In the genomic region with DNA sequence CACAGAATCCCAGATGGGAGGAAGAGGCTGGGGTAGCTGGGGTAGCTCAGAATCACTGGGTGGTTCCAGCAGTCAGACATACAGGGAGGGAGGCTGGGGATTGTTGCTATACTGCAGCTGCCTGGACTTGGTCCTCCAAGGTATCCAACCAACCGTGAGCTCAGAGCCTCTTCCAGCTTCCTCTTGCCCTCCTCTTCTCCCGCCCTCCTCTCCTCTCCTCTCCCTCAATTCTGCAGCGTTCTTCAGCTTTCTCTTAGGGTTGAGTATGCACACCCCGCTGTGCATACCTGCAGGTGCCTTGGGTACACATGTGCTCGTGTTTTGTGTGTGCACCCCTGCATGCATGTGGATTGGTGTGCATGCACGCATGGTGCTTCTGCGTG, we compare ENCODE assay signal across 8 mouse cellular contexts.
DNase-seq lines count a peak whose midpoint lies in the region; ATAC-seq and TF ChIP-seq lines count a peak whose summit lies in the region.

No protein-coding gene starts in this region.

- H3K27ac ChIP-seq in heart, embryonic 13.5 days (replicated peaks), result peak overlapping the region; percentile 100
- no peak overlapping the region for H3K27ac ChIP-seq in brown adipose tissue, adult 24 weeks (replicated peaks; ENCODE audit: low read depth, low read length)
- peak overlapping the region; percentile 92 for H3K27ac ChIP-seq in hindbrain, embryonic 11.5 days (ENCODE audit: low read depth, low read length)
- peak overlapping the region; percentile 83 for H3K27ac ChIP-seq in midbrain, embryonic 11.5 days (ENCODE audit: low read depth, low read length)
- H3K27ac ChIP-seq in kidney, adult 2 months (ENCODE audit: insufficient read depth, low read depth, low read length), result no peak overlapping the region

- no peak for ATAC-seq in heart, embryonic 13.5 days (ENCODE audit: extremely low read depth, insufficient number of reproducible peaks, low FRiP score, low TSS enrichment)
- ATAC-seq in hindbrain, embryonic 11.5 days (ENCODE audit: low FRiP score), result peak; percentile 38; the same call in 1 of the 2 replicates
- no peak for ATAC-seq in midbrain, embryonic 11.5 days (ENCODE audit: low FRiP score)

- TF ChIP-seq CTCF in kidney, adult 2 months (conservative IDR thresholded peaks at IDR 0.05; ENCODE audit: insufficient read depth, insufficient read length, low read depth, low read length), result no peak

- no peak for DNase-seq in heart, postnatal 4 days
- no peak for DNase-seq in hindbrain, embryonic 11.5 days (ENCODE audit: low spot score)
- DNase-seq in midbrain, embryonic 11.5 days (ENCODE audit: low spot score, missing footprints), result no peak
- DNase-seq in urinary bladder, postnatal 14 days (ENCODE audit: low spot score), result no peak
- no peak for DNase-seq in kidney, adult 2 months
- DNase-seq in spleen, adult 12 weeks (ENCODE audit: low spot score), result no peak

- peaks cover 30% of the 10 kb centered on the region for H3K4me1 ChIP-seq in heart, embryonic 13.5 days
- peaks cover 17% of the 10 kb centered on the region for H3K4me1 ChIP-seq in brown adipose tissue, adult 24 weeks (ENCODE audit: control insufficient read depth, insufficient read depth, insufficient read length, low read length)
- H3K4me1 ChIP-seq in hindbrain, embryonic 11.5 days (replicated peaks; ENCODE audit: control insufficient read depth, insufficient read depth, low read length), result peaks cover 18% of the 10 kb centered on the region
- H3K4me1 ChIP-seq in midbrain, embryonic 11.5 days (ENCODE audit: control insufficient read depth, insufficient read depth, low read length), result peaks cover 20% of the 10 kb centered on the region
- peaks cover 10% of the 10 kb centered on the region for H3K4me1 ChIP-seq in kidney, adult 2 months (ENCODE audit: control insufficient read depth, insufficient read depth, low read length)

- H3K9me3 ChIP-seq in heart, embryonic 13.5 days, result peaks cover 9% of the 10 kb centered on the region; the same call in 1 of the 2 replicates
- H3K9me3 ChIP-seq in hindbrain, embryonic 11.5 days (ENCODE audit: control insufficient read depth, low read length), result no peaks in the 10 kb centered on the region
- H3K9me3 ChIP-seq in midbrain, embryonic 11.5 days (ENCODE audit: control insufficient read depth, low read length), result no peaks in the 10 kb centered on the region; the same call in 1 of the 2 replicates

- peak overlapping the region; percentile 42 for H3K4me3 ChIP-seq in heart, embryonic 13.5 days
- peak overlapping the region; percentile 34 for H3K4me3 ChIP-seq in brown adipose tissue, adult 24 weeks (ENCODE audit: insufficient read depth, low read depth, low read length)
- peak overlapping the region; percentile 30 for H3K4me3 ChIP-seq in hindbrain, embryonic 11.5 days (ENCODE audit: low read depth, low read length)
- H3K4me3 ChIP-seq in midbrain, embryonic 11.5 days (ENCODE audit: low read depth, low read length), result peak overlapping the region; percentile 32
- H3K4me3 ChIP-seq in kidney, adult 2 months (ENCODE audit: insufficient read depth, low read depth, low read length), result no peak overlapping the region; the same call in 1 of the 2 replicates

- 6% methylated on average over 7 of the region's 7 CpGs for WGBS in heart, embryonic 13.5 days
- WGBS in hindbrain, embryonic 11.5 days, result 6% methylated on average over 7 of the region's 7 CpGs
- WGBS in midbrain, embryonic 11.5 days, result 5% methylated on average over 7 of the region's 7 CpGs
- WGBS in kidney, adult 2 months, result 15% methylated on average over 7 of the region's 7 CpGs

- 0 out of 2 replicates have a peak, but pooled peaks cover 7% of the 10 kb centered on the region for H3K36me3 ChIP-seq in heart, embryonic 13.5 days
- H3K36me3 ChIP-seq in hindbrain, embryonic 11.5 days (ENCODE audit: control insufficient read depth, insufficient read depth, low read length), result no peaks in the 10 kb centered on the region
- H3K36me3 ChIP-seq in midbrain, embryonic 11.5 days (ENCODE audit: control insufficient read depth, insufficient read depth, low read length), result no peaks in the 10 kb centered on the region
- no peaks in the 10 kb centered on the region for H3K36me3 ChIP-seq in kidney, adult 2 months (ENCODE audit: control insufficient read depth, insufficient read depth, low read length)

- H3K9ac ChIP-seq in heart, embryonic 13.5 days, result peak overlapping the region; percentile 61
- H3K9ac ChIP-seq in hindbrain, embryonic 11.5 days (ENCODE audit: low read depth, low read length), result peak overlapping the region; percentile 69; the same call in 1 of the 2 replicates
- H3K9ac ChIP-seq in midbrain, embryonic 11.5 days (ENCODE audit: low read length), result peak overlapping the region; percentile 69

- no peak for TF ChIP-seq POLR2A in kidney, adult 2 months (IDR thresholded peaks at IDR 0.05; ENCODE audit: low read depth, low read length)

- no peaks in the 10 kb centered on the region for H3K27me3 ChIP-seq in heart, embryonic 13.5 days (replicated peaks)
- H3K27me3 ChIP-seq in hindbrain, embryonic 11.5 days (ENCODE audit: control insufficient read depth, insufficient read depth, low read length), result no peaks in the 10 kb centered on the region
- no peaks in the 10 kb centered on the region for H3K27me3 ChIP-seq in midbrain, embryonic 11.5 days (ENCODE audit: control insufficient read depth, insufficient read depth, low read length)
- H3K27me3 ChIP-seq in kidney, adult 2 months (replicated peaks; ENCODE audit: control insufficient read depth, insufficient read depth, low read length), result no peaks in the 10 kb centered on the region

- H3K4me2 ChIP-seq in heart, embryonic 13.5 days, result peak overlapping the region; percentile 70
- H3K4me2 ChIP-seq in hindbrain, embryonic 11.5 days (replicated peaks; ENCODE audit: low read depth, low read length), result peak overlapping the region; percentile 63
- H3K4me2 ChIP-seq in midbrain, embryonic 11.5 days, result peak overlapping the region; percentile 65

Comparison
In these comparisons a context has a peak if more than half of its experiments do, and no peak if none do; other contexts are left out.
1. H3K27ac ChIP-seq: peak in heart, embryonic 13.5 days (single experiment), hindbrain, embryonic 11.5 days (single experiment) and midbrain, embryonic 11.5 days (single experiment); none in brown adipose tissue, adult 24 weeks (single experiment) and kidney, adult 2 months (single experiment).
2. Peak in every context shown above with its lines, with median percentiles within 50 percentile points of each other: H3K4me2 ChIP-seq and H3K9ac ChIP-seq.